In genomic region chr6:52189172-52189591, GRCm38 (mm10) we compare ENCODE assay signal across 9 mouse cellular contexts. TPM values are rescaled to one million over a fixed set of nuclear protein-coding genes. Genes with fewer than 3 reads are reported as not detected.
A peak's percentile ranks its signal among the peaks of the same experiment; 100 is the strongest.
DNase-seq lines count a peak whose midpoint lies in the region; ATAC-seq and TF ChIP-seq lines count a peak whose summit lies in the region.
"Had no signal": no experiment of that assay in that cellular context is flagged by ENCODE, and none has a peak within 500 bp of the region (broad histone marks: within the 10 kb centered on the region; RNA-seq: fewer than 3 reads in every experiment).

No protein-coding gene starts in this region.

- H3K4me3 ChIP-seq in lung, embryonic 16.5 days (ENCODE audit: low read length) = no peak overlapping the region
- H3K4me3 ChIP-seq in intestine, embryonic 16.5 days (ENCODE audit: low read length) = peak overlapping the region; percentile 0; the same call in 1 of the 2 replicates
- no peak overlapping the region for H3K4me3 ChIP-seq in limb, embryonic 14.5 days (replicated peaks; ENCODE audit: low read length)
- H3K4me3 ChIP-seq: embryonic facial prominence, embryonic 13.5 days had no signal

- H3K27me3 ChIP-seq in lung, embryonic 16.5 days (ENCODE audit: control insufficient read depth, insufficient read depth, low read depth, low read length) = peaks cover 43% of the 10 kb centered on the region
- H3K27me3 ChIP-seq in intestine, embryonic 16.5 days (replicated peaks; ENCODE audit: control insufficient read depth, insufficient read depth, low read length) = no peaks in the 10 kb centered on the region
- H3K27me3 ChIP-seq in limb, embryonic 14.5 days (ENCODE audit: control insufficient read depth, insufficient read depth, low read length) = peaks cover 53% of the 10 kb centered on the region

- TF ChIP-seq POLR2A in limb, embryonic 14.5 days (IDR thresholded peaks at IDR 0.05; ENCODE audit: borderline replicate concordance, extremely low read depth, insufficient read depth, insufficient read length) = no peak

- H3K27ac ChIP-seq in lung, embryonic 16.5 days (ENCODE audit: low read length) = peak overlapping the region; percentile 95
- peak overlapping the region; percentile 93 for H3K27ac ChIP-seq in intestine, embryonic 16.5 days (ENCODE audit: low read length)
- H3K27ac ChIP-seq in limb, embryonic 14.5 days (replicated peaks; ENCODE audit: low read depth, low read length) = no peak overlapping the region; the same call in 1 of the 2 replicates
- H3K27ac ChIP-seq: embryonic facial prominence, embryonic 13.5 days had no signal

- no peaks in the 10 kb centered on the region for H3K36me3 ChIP-seq in lung, embryonic 16.5 days (ENCODE audit: control insufficient read depth, insufficient read depth, low read length)
- no peaks in the 10 kb centered on the region for H3K36me3 ChIP-seq in intestine, embryonic 16.5 days (ENCODE audit: control insufficient read depth, insufficient read depth, low read length)
- H3K36me3 ChIP-seq in limb, embryonic 14.5 days (ENCODE audit: control insufficient read depth, insufficient read depth, low read length) = no peaks in the 10 kb centered on the region
- H3K36me3 ChIP-seq: embryonic facial prominence, embryonic 13.5 days had no signal

- no peak overlapping the region for H3K9ac ChIP-seq in lung, embryonic 16.5 days (ENCODE audit: low read length)
- peak overlapping the region; percentile 25; the same call in 1 of the 2 replicates for H3K9ac ChIP-seq in intestine, embryonic 16.5 days (ENCODE audit: low read depth, low read length)
- no peak overlapping the region for H3K9ac ChIP-seq in limb, embryonic 14.5 days (ENCODE audit: low read depth, low read length, severe bottlenecking)
- H3K9ac ChIP-seq: embryonic facial prominence, embryonic 13.5 days had no signal

- no peak for DNase-seq in lung, postnatal 14 days
- peak; percentile 30 for DNase-seq in limb, embryonic 14.5 days (ENCODE audit: low spot score)
- DNase-seq in left cerebral cortex, adult 11 months (ENCODE audit: low spot score) = no peak
- DNase-seq in ovary, adult 18-20 months (ENCODE audit: low spot score) = no peak
- DNase-seq: spleen, adult 18-20 months had no signal

- H3K4me2 ChIP-seq in lung, embryonic 16.5 days (ENCODE audit: low read depth, low read length) = no peak overlapping the region; the same call in 1 of the 2 replicates
- H3K4me2 ChIP-seq in intestine, embryonic 16.5 days (ENCODE audit: low read depth, low read length) = peak overlapping the region; percentile 16; the same call in 1 of the 2 replicates
- no peak overlapping the region for H3K4me2 ChIP-seq in limb, embryonic 14.5 days (replicated peaks; ENCODE audit: low read depth, low read length, severe bottlenecking)
- H3K4me2 ChIP-seq: embryonic facial prominence, embryonic 13.5 days had no signal

- peak; percentile 89 for ATAC-seq in lung, embryonic 16.5 days (ENCODE audit: low read depth)
- no peak for ATAC-seq in intestine, embryonic 16.5 days
- ATAC-seq in limb, embryonic 14.5 days (ENCODE audit: low FRiP score, low read depth) = 0 out of 2 replicates have a peak, but pooled peaks have one; percentile 29
- no peak for ATAC-seq in cerebellum, adult (ENCODE audit: insufficient number of reproducible peaks, low FRiP score, low TSS enrichment)

- 12% methylated on average over 5 of the region's 5 CpGs for WGBS in lung, embryonic 16.5 days
- 36% methylated on average over 5 of the region's 5 CpGs for WGBS in intestine, embryonic 16.5 days
- 40% methylated on average over 5 of the region's 5 CpGs for WGBS in limb, embryonic 14.5 days

- peaks cover 43% of the 10 kb centered on the region for H3K4me1 ChIP-seq in lung, embryonic 16.5 days (replicated peaks; ENCODE audit: control insufficient read depth, insufficient read depth, low read length)
- H3K4me1 ChIP-seq in intestine, embryonic 16.5 days (ENCODE audit: control insufficient read depth, insufficient read depth, low read length) = peaks cover 41% of the 10 kb centered on the region
- peaks cover 40% of the 10 kb centered on the region for H3K4me1 ChIP-seq in limb, embryonic 14.5 days (ENCODE audit: control insufficient read depth, insufficient read depth, low read length)

- no peaks in the 10 kb centered on the region for H3K9me3 ChIP-seq in lung, embryonic 16.5 days (ENCODE audit: control insufficient read depth, low read length)
- no peaks in the 10 kb centered on the region for H3K9me3 ChIP-seq in intestine, embryonic 16.5 days (ENCODE audit: control insufficient read depth, low read length)
- H3K9me3 ChIP-seq in limb, embryonic 14.5 days (ENCODE audit: control insufficient read depth, low read length) = no peaks in the 10 kb centered on the region
- H3K9me3 ChIP-seq: embryonic facial prominence, embryonic 13.5 days had no signal

RNA-seq across cellular contexts. Expression of gene Hoxa4, which starts 2.4 kb away (rescaled TPM):
- polyA plus RNA-seq in lung, embryonic 16.5 days (2015; fragmentation: Nextera tagmentation; extraction: Ambion mirVana) = 2.4 and 2.7 TPM in 2 replicates
- polyA plus RNA-seq in intestine, embryonic 16.5 days (2015; fragmentation: Nextera tagmentation; extraction: Ambion mirVana) = 1.7 and 2.4 TPM in 2 replicates
- polyA plus RNA-seq in limb, embryonic 14.5 days (2012; rRNA removed) = 2.2 and 2.8 TPM in 2 replicates
- polyA plus RNA-seq in limb, embryonic 14.5 days (2014; fragmentation: Nextera tagmentation; extraction: Ambion mirVana) = 0.57 and 1.0 TPM in 2 replicates

RNA-seq across cellular contexts. Expression of gene 5730596B20Rik, which starts 11.9 kb away (rescaled TPM):
- 2.4 and 2.5 TPM in 2 replicates for polyA plus RNA-seq in lung, embryonic 16.5 days (2015; fragmentation: Nextera tagmentation; extraction: Ambion mirVana)
- 1.5 TPM in 2 replicates for polyA plus RNA-seq in intestine, embryonic 16.5 days (2015; fragmentation: Nextera tagmentation; extraction: Ambion mirVana)
- 0.27 and 0.44 TPM in 2 replicates for polyA plus RNA-seq in limb, embryonic 14.5 days (2012; rRNA removed)
- 0.29 and 0.70 TPM in 2 replicates for polyA plus RNA-seq in limb, embryonic 14.5 days (2014; fragmentation: Nextera tagmentation; extraction: Ambion mirVana)

RNA-seq across cellular contexts. Expression of gene Hoxa5, which starts 15.2 kb away (rescaled TPM):
- polyA plus RNA-seq in lung, embryonic 16.5 days (2015; fragmentation: Nextera tagmentation; extraction: Ambion mirVana) = 32.3 and 36.3 TPM in 2 replicates
- polyA plus RNA-seq in intestine, embryonic 16.5 days (2015; fragmentation: Nextera tagmentation; extraction: Ambion mirVana) = 15.3 and 15.5 TPM in 2 replicates
- polyA plus RNA-seq in limb, embryonic 14.5 days (2012; rRNA removed) = 11.0 and 12.3 TPM in 2 replicates
- 3.4 and 3.8 TPM in 2 replicates for polyA plus RNA-seq in limb, embryonic 14.5 days (2014; fragmentation: Nextera tagmentation; extraction: Ambion mirVana)

RNA-seq across cellular contexts. Expression of gene Hoxa6, which starts 19.3 kb away (rescaled TPM):
- 2.0 and 2.2 TPM in 2 replicates for polyA plus RNA-seq in lung, embryonic 16.5 days (2015; fragmentation: Nextera tagmentation; extraction: Ambion mirVana)
- 1.2 and 1.4 TPM in 2 replicates for polyA plus RNA-seq in intestine, embryonic 16.5 days (2015; fragmentation: Nextera tagmentation; extraction: Ambion mirVana)
- 3.9 and 4.3 TPM in 2 replicates for polyA plus RNA-seq in limb, embryonic 14.5 days (2012; rRNA removed)
- 0.66 and 0.94 TPM in 2 replicates for polyA plus RNA-seq in limb, embryonic 14.5 days (2014; fragmentation: Nextera tagmentation; extraction: Ambion mirVana)

RNA-seq across cellular contexts. Expression of gene Hoxa3, which starts 24.0 kb away (rescaled TPM):
- polyA plus RNA-seq in lung, embryonic 16.5 days (2015; fragmentation: Nextera tagmentation; extraction: Ambion mirVana) = 6.6 and 7.6 TPM in 2 replicates
- polyA plus RNA-seq in intestine, embryonic 16.5 days (2015; fragmentation: Nextera tagmentation; extraction: Ambion mirVana) = 5.2 and 5.9 TPM in 2 replicates
- 12.0 and 15.9 TPM in 2 replicates for polyA plus RNA-seq in limb, embryonic 14.5 days (2012; rRNA removed)
- 2.7 and 3.4 TPM in 2 replicates for polyA plus RNA-seq in limb, embryonic 14.5 days (2014; fragmentation: Nextera tagmentation; extraction: Ambion mirVana)

Comparison
In these comparisons a context has a peak if more than half of its experiments do, and no peak if none do; other contexts are left out.
1. ATAC-seq: peak in lung, embryonic 16.5 days (single experiment) and limb, embryonic 14.5 days (single experiment); none in intestine, embryonic 16.5 days (single experiment) and cerebellum, adult (single experiment).